Mouse (Mus musculus) neural tube, embryonic 11.5 days (tissue): ENCODE measurements around the gene Pard3b. TPM values are rescaled to one million over a fixed set of nuclear protein-coding genes. Genes with fewer than 3 reads are reported as not detected.

Source experiments
- ATAC-seq: fragments of 200-750 bp; cut with Nextera tagmentation; 2 replicates; pipeline ENCODE4 v1.8.0; 2017; ENCODE audit warnings: moderate number of reproducible peaks, mild to moderate bottlenecking, moderate TSS enrichment, moderate library complexity; ENCODE audit not compliant: insufficient read depth, low FRiP score, low TSS enrichment
- DNase-seq: peaks from one replicate; pipeline ENCODE4 v3.0.0-alpha.2; 2015; ENCODE audit warnings: low spot score
- H3K27ac ChIP-seq: fragments of 300-500 bp; sonication (generic); 2 replicates; pipeline ENCODE4 v1.5.1; 2014; ENCODE audit warnings: low read depth, mild to moderate bottlenecking, low read length
- H3K27me3 ChIP-seq: fragments of 300-500 bp; sonication (generic); 2 replicates; pipeline ENCODE4 v1.6.1; 2014; ENCODE audit warnings: mild to moderate bottlenecking, low read length, mixed read lengths; ENCODE audit not compliant: control insufficient read depth, insufficient read depth
- H3K36me3 ChIP-seq: fragments of 300-500 bp; sonication (generic); 2 replicates; pipeline ENCODE4 v1.6.1; 2014; ENCODE audit warnings: mild to moderate bottlenecking, low read length, moderate library complexity, mixed read lengths; ENCODE audit not compliant: control insufficient read depth, insufficient read depth
- H3K4me1 ChIP-seq: fragments of 300-500 bp; sonication (generic); 2 replicates; pipeline ENCODE4 v1.6.1; 2014; ENCODE audit warnings: low read length, mixed read lengths; ENCODE audit not compliant: control insufficient read depth, insufficient read depth
- H3K4me2 ChIP-seq: fragments of 300-500 bp; sonication (generic); 2 replicates; pipeline ENCODE4 v1.6.1; 2014; ENCODE audit warnings: low read depth, mild to moderate bottlenecking, moderate library complexity
- H3K4me3 ChIP-seq: fragments of 300-500 bp; sonication (generic); 2 replicates; pipeline ENCODE4 v1.5.1; 2014; ENCODE audit warnings: low read depth, low read length
- H3K9ac ChIP-seq: fragments of 300-500 bp; sonication (generic); 2 replicates; pipeline ENCODE4 v1.6.1; 2014; ENCODE audit warnings: mild to moderate bottlenecking, low read length
- H3K9me3 ChIP-seq: fragments of 300-500 bp; sonication (generic); 2 replicates; pipeline ENCODE4 v1.6.1; 2016; ENCODE audit warnings: low read length; ENCODE audit not compliant: control insufficient read depth
- WGBS: fragments of 180-500 bp; shearing (Covaris S2); extraction: QIAGEN DNeasy Blood & Tissue Kit; methylation state at CpG from one replicate; pipeline ENCODE4 v1.1.7; 2014; 5-methylcytosine and 5-hydroxymethylcytosine counted together
- polyA plus RNA-seq: library from polyadenylated mRNA; unstranded; fragments of >200 nt; fragmentation: Nextera tagmentation; extraction: Ambion mirVana; gene quantifications from 2 replicates; pipeline ENCODE4 v1.2.1, GENCODE M21; 2014

Pard3b gene
- polyA plus RNA-seq, 1 experiment from 2014 or later = 12.6 TPM

DNA sequence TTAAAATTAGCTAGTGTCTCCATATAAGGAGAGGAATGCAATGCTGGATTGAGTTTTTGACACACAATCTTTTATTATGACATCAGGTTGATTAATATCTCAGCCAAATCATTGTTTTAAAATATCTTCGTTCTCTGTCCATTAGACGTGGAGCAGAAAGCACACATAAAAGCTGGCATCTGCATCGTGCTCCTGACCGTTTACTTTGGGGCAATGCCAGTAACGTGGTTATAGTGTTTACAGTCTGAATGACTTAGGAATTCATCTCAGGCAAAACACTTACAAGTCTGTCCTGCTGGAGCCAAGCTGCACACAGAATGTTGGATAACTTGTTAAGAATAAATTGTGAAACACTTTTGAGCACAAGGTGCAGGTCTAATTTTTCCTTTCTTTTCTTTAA lies 141.3 kb downstream of the Pard3b start:
- Histone ChIP-seq H3K27me3 (no peaks in the 10 kb centered on the region), H3K4me2 (no peak overlapping the region), H3K4me1 (no peaks in the 10 kb centered on the region), H3K27ac (no peak overlapping the region), H3K36me3 (no peaks in the 10 kb centered on the region), H3K9ac (no peak overlapping the region), H3K9me3 (no peaks in the 10 kb centered on the region), H3K4me3 (no peak overlapping the region)
- no peak for ATAC-seq
- no peak for DNase-seq
- WGBS = 82% methylated on average over 5 of the region's 5 CpGs

DNA sequence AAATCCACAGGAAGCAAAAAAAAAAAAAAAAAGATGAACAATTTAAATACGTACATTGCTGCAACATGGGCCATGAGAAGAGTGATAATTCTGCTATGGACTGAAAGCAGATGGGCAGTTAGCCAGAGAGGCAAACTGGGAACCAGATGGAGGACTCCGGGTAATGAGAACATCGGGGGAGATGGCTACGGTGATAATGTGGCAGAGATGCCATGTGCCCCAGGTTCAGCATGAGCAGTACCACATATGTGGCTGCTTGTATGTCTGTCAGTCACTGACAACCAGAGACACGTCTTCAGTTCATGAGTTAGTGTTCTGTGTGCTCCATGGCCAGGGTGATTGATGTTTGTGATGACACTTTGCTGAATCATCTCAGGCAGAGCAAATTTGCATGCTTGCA lies 157.7 kb downstream of the Pard3b start:
- WGBS = 74% methylated on average over 5 of the region's 5 CpGs
- no peaks in the 10 kb centered on the region for H3K36me3 ChIP-seq

DNA sequence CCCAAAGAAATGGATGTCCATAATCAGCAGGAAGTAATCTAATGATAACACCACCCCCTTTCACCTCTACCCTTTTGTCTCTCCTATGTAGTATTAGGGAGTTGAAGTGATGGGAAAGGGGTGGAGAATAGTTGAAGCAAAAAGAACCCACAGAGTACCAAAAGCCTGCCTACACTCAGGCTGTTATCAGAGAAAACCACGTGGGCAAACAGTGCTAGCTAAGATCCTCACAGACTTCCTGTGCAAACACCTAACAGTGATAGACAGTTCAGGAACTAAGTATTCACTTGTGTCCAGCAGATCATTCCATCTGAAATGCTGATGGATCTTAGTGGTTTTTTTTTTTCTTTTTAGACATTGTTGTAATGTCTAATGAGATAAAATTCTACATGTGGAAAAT lies 181.6 kb downstream of the Pard3b start:
- Histone ChIP-seq H3K4me3 (no peak overlapping the region), H3K36me3 (no peaks in the 10 kb centered on the region), H3K27ac (no peak overlapping the region), H3K4me2 (no peak overlapping the region), H3K27me3 (no peaks in the 10 kb centered on the region), H3K9me3 (no peaks in the 10 kb centered on the region), H3K9ac (no peak overlapping the region), H3K4me1 (no peaks in the 10 kb centered on the region)
- 56% methylated on average over 1 of the region's 1 CpGs for WGBS
- ATAC-seq = no peak
- no peak for DNase-seq

More for the DNA sequence above, 157.7 kb downstream of the Pard3b start:
- no peaks in the 10 kb centered on the region for H3K9me3 ChIP-seq
- no peaks in the 10 kb centered on the region for H3K27me3 ChIP-seq
- H3K27ac ChIP-seq = no peak overlapping the region
- no peak overlapping the region for H3K9ac ChIP-seq
- no peak overlapping the region for H3K4me2 ChIP-seq
- no peaks in the 10 kb centered on the region for H3K4me1 ChIP-seq
- H3K4me3 ChIP-seq = no peak overlapping the region
- no peak for DNase-seq
- no peak for ATAC-seq

DNA sequence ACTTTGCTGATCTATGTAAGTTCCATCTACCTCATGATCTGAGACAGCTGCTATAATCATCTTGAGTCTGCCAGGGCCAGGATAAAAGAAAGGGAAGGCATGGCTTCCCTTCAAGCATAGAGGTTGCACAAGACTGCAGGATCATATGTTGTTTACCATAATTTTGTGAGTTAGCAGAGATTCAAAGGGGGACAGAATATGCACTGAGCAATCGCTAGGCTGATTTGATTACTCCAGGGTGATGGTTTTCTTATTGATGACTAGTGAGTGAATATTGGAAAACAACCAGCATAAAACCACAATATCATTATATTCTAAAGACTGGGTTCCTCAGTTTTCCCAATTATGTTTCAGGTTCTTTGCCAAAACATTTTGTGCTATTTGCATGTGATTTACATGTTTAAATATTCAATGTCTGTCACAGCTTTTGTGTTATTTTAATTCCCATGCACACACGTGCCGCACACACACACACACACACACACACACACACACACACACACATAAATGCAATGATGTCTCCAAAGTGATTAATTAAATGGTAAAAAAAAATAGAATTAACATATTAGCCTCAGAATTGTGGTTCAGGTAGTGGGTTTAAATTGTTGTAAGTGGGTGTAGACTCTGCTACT lies 187.1 kb downstream of the Pard3b start:
- ATAC-seq (no peak), DNase-seq (no peak)
- Histone ChIP-seq H3K9ac (no peak overlapping the region), H3K36me3 (no peaks in the 10 kb centered on the region), H3K4me1 (no peaks in the 10 kb centered on the region), H3K27me3 (no peaks in the 10 kb centered on the region), H3K4me2 (no peak overlapping the region), H3K27ac (no peak overlapping the region), H3K9me3 (no peaks in the 10 kb centered on the region), H3K4me3 (no peak overlapping the region)
- 90% methylated on average over 3 of the region's 3 CpGs for WGBS

DNA sequence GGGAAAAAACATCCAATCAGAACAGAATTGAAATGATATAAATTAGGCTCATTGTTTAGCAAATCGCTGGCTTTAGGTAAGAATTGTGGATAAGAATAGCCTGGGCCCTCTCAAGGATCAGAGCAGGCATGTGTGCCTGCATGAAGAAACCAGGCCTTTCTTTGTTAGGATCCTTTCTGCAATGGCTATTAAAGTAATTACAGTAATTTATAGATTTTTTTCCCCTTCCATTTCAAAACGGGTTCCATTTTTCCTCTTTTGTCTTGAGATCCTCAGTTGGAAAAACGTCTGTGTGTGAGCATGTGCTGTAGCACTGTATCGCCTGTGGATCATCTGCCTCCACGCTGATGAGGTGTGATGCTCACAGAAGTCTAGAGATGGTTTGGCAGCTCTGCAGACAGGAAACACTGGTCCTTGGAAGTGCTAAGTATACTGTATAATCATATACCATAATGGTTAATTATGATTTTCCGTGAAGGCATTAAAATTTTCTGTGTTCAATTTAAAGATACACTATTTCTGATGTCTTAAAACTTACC lies 198.5 kb downstream of the Pard3b start:
- no peak overlapping the region for H3K4me3 ChIP-seq
- no peaks in the 10 kb centered on the region for H3K9me3 ChIP-seq
- H3K4me2 ChIP-seq = no peak overlapping the region
- no peaks in the 10 kb centered on the region for H3K36me3 ChIP-seq
- H3K27me3 ChIP-seq = no peaks in the 10 kb centered on the region
- WGBS = 75% methylated on average over 6 of the region's 6 CpGs
- ATAC-seq (no peak), DNase-seq (no peak)
- no peak overlapping the region for H3K9ac ChIP-seq
- no peaks in the 10 kb centered on the region for H3K4me1 ChIP-seq
- H3K27ac ChIP-seq = no peak overlapping the region

DNA sequence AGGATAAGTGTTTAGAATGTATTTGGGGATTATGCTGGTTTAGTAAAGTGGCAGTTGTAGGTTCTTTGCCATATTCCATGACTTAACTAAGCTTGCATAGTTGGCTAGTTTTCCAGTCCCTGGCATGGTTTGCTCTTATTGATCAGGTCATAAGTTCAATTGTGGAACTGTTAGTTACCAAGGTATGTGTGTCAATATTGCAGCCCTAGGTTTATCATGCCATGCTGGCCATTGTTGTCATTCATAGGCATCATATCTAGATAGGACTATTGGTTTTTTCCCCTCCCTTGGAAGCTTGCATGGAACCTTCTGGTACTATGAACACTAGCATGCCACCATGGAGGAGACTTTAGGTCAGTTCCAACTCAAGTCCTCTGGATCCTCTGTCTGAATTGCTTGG lies 208.0 kb downstream of the Pard3b start:
- H3K9me3 ChIP-seq = no peaks in the 10 kb centered on the region
- ATAC-seq (no peak), DNase-seq (no peak)
- H3K27ac ChIP-seq = no peak overlapping the region
- H3K36me3 ChIP-seq = no peaks in the 10 kb centered on the region
- H3K9ac ChIP-seq = no peak overlapping the region
- no peaks in the 10 kb centered on the region for H3K27me3 ChIP-seq
- no peak overlapping the region for H3K4me3 ChIP-seq
- H3K4me2 ChIP-seq = no peak overlapping the region
- H3K4me1 ChIP-seq = no peaks in the 10 kb centered on the region

DNA sequence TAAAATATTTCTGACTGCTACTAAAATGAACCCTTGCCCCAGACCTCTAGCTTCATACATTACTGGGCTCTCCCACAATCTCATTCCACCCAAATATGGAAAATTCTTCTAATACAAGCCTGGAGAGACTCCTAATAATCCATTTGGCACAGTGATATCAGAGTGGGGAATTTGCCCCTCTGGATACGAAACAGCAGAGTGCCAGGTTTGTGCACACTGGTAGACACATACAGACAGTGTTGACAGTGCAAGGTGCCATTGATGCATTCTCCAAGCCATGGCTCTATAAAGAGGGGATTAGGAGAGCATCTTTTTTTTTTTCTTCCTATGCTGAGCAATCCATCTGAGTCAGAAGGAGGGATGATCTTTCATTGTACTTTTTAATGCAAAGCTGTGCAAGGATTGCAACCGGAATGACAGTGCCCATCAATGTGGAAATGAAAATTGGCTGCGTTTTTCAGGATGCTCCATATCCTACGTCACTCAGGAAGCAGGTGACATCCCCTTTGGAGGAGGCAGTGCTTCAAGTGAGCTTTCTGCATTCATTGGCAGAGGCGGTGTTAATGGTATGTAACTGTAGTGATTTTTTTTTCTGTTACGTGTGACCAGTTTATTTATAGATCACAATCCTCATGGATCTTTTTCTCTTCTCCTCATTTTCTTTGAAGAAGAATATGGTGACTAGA lies 210.5 kb downstream of the Pard3b start:
- Histone ChIP-seq H3K27ac (no peak overlapping the region), H3K27me3 (no peaks in the 10 kb centered on the region), H3K36me3 (no peaks in the 10 kb centered on the region), H3K4me3 (no peak overlapping the region), H3K9me3 (no peaks in the 10 kb centered on the region), H3K9ac (no peak overlapping the region), H3K4me1 (no peaks in the 10 kb centered on the region), H3K4me2 (no peak overlapping the region)
- 87% methylated on average over 6 of the region's 6 CpGs for WGBS
- ATAC-seq = no peak
- DNase-seq = no peak

DNA sequence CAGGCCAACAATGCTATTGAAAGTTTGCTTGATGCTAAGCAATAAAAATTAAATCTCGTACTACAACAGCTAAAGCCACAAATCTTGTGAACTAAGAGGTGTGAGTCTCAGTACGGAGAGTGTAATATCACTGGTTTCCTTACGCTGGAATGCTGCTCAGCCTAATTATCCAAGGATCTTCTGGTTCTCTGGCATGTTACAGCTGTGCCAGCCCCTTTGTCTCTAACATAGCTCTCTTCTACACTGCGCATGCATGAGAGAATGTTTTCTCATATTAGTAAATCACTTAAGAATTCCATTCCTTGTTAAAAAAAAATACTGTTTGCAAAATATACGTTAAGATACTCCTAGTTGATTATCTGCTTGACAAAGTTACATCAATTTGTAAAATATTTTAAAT lies 211.8 kb downstream of the Pard3b start:
- WGBS = 80% methylated on average over 5 of the region's 5 CpGs

DNA sequence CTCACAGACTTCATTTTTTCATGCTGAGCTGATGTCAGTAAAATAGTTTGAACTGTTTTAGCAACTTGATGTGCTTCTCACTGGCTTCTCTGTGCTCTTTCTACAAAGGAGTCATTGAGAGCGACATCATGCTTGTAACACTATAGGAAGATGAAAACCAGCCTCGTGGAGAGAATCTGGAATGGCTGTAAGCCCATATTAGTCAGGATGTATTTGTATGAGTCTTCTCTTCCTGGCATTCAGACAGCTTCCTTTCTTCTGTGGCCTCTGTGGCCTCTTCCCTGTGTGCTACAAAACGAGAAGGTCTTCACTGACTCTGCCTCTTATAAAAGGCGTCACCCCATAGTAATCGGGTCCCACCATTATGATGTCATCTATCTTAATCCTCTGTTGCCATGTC lies 212.6 kb downstream of the Pard3b start:
- ATAC-seq = no peak
- H3K27me3 ChIP-seq = no peaks in the 10 kb centered on the region
- 60% methylated on average over 5 of the region's 5 CpGs for WGBS
- no peak overlapping the region for H3K4me3 ChIP-seq
- no peak overlapping the region for H3K4me2 ChIP-seq
- no peak overlapping the region for H3K9ac ChIP-seq
- no peaks in the 10 kb centered on the region for H3K36me3 ChIP-seq
- no peaks in the 10 kb centered on the region for H3K4me1 ChIP-seq
- no peak for DNase-seq
- no peak overlapping the region for H3K27ac ChIP-seq
- no peaks in the 10 kb centered on the region for H3K9me3 ChIP-seq

More for the DNA sequence above, 211.8 kb downstream of the Pard3b start:
- Histone ChIP-seq H3K4me2 (no peak overlapping the region), H3K27ac (no peak overlapping the region), H3K36me3 (no peaks in the 10 kb centered on the region), H3K9me3 (no peaks in the 10 kb centered on the region), H3K27me3 (no peaks in the 10 kb centered on the region), H3K4me3 (no peak overlapping the region), H3K9ac (no peak overlapping the region), H3K4me1 (no peaks in the 10 kb centered on the region)
- DNase-seq = no peak
- ATAC-seq = no peak
